Mouse (Mus musculus): ENCODE measurements around the gene Platr17.
"Not testable (repeated sequence)": the region's sequence is repeated elsewhere in the genome, so short reads cannot be mapped to it uniquely, and the experiment has no call there.

The Platr17 gene

GRCm38 (mm10) chr17:33940206-33940805 lies 35.4 kb downstream of the Platr17 start, which contains the start of the genes Pfdn6 and Wdr46:
Pfdn6 (minus strand) TSS chr17:33940343.
Wdr46 (plus strand) TSS chr17:33940660.
- peak; percentile 68 for DNase-seq (ENCODE audit: extremely low read depth, low read depth, low spot score)

GRCm38 (mm10) chr17:33940981-33941380 lies 36.0 kb downstream of the Platr17 start:
- DNase-seq (ENCODE audit: extremely low read depth, low read depth, low spot score) = no peak

GRCm38 (mm10) chr17:33941381-33941780 lies 36.4 kb downstream of the Platr17 start:
- no peak for DNase-seq (ENCODE audit: extremely low read depth, low read depth, low spot score)

- DNase-seq (ENCODE audit: extremely low read depth, low read depth, low spot score) = no peak
Observed at GRCm38 (mm10) chr17:33943454-33943853, 38.5 kb downstream of the Platr17 start.

- DNase-seq (ENCODE audit: extremely low read depth, low read depth, low spot score) = no peak
Observed at GRCm38 (mm10) chr17:33947430-33948089, 42.6 kb downstream of the Platr17 start.

- no peak for DNase-seq (ENCODE audit: extremely low read depth, low read depth, low spot score)
Observed at GRCm38 (mm10) chr17:33948090-33948904, 43.4 kb downstream of the Platr17 start.

- no peak for DNase-seq (ENCODE audit: extremely low read depth, low read depth, low spot score)
Observed at GRCm38 (mm10) chr17:33948905-33949537, 44.1 kb downstream of the Platr17 start.

- no peak for DNase-seq (ENCODE audit: extremely low read depth, low read depth, low spot score)
Observed at GRCm38 (mm10) chr17:33950131-33950625, 45.2 kb downstream of the Platr17 start.

- no peak for DNase-seq (ENCODE audit: extremely low read depth, low read depth, low spot score)
Observed at GRCm38 (mm10) chr17:33951021-33951946, 46.3 kb downstream of the Platr17 start, which contains the start of gene B3galt4. B3galt4 (minus strand) TSS chr17:33951488.

GRCm38 (mm10) chr17:33952015-33952414 lies 47.1 kb downstream of the Platr17 start:
- not testable (repeated sequence) for DNase-seq (ENCODE audit: extremely low read depth, low read depth, low spot score)

- no peak for DNase-seq (ENCODE audit: extremely low read depth, low read depth, low spot score)
Observed at GRCm38 (mm10) chr17:33952879-33953278, 47.9 kb downstream of the Platr17 start.

- DNase-seq (ENCODE audit: extremely low read depth, low read depth, low spot score) = no peak
Observed at GRCm38 (mm10) chr17:33953310-33953709, 48.4 kb downstream of the Platr17 start.

- DNase-seq (ENCODE audit: extremely low read depth, low read depth, low spot score) = no peak
Observed at GRCm38 (mm10) chr17:33953961-33954565, 49.1 kb downstream of the Platr17 start.

GRCm38 (mm10) chr17:33954646-33955554 lies 50.0 kb downstream of the Platr17 start:
- no peak for DNase-seq (ENCODE audit: extremely low read depth, low read depth, low spot score)

GRCm38 (mm10) chr17:33955555-33956214 lies 50.8 kb downstream of the Platr17 start, which contains the start of the genes Vps52 and Rps18:
Vps52 (plus strand) TSS chr17:33955812.
Rps18 (minus strand) TSS chr17:33956001.
- DNase-seq (ENCODE audit: extremely low read depth, low read depth, low spot score) = peak; percentile 85
